ENCODE assay signal across 14 mouse cellular contexts in the genomic region with DNA sequence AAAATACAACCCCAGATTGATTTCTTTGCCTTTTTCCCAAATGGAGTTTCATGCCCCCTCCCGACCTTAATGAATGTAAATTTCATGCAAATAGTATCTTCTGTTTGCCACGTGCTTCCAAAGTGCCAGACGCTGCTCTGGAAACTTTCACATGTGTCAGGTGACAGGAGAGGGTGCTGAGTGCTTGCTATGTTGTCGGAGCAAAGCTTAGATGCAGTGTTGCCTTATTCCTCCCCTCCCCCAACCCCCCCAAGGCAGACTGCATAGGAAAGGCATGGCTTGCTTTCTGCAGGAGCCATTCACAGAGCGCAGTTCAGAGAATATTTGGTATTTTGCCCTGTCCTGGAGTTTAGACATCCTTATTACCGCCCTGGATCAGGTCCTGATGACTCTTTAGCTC. TPM values are rescaled to one million over a fixed set of nuclear protein-coding genes. Genes with fewer than 3 reads are reported as not detected.
A peak's percentile ranks its signal among the peaks of the same experiment; 100 is the strongest.
DNase-seq lines count a peak whose midpoint lies in the region; ATAC-seq lines count a peak whose summit lies in the region.
"Had no signal": no experiment of that assay in that cellular context is flagged by ENCODE, and none has a peak within 500 bp of the region (broad histone marks: within the 10 kb centered on the region; RNA-seq: fewer than 3 reads in every experiment).

No protein-coding gene starts in this region.

- 0 out of 2 replicates have a peak, but pooled peaks cover 7% of the 10 kb centered on the region for H3K4me1 ChIP-seq in midbrain, embryonic 13.5 days (replicated peaks)
- H3K4me1 ChIP-seq in midbrain, embryonic 10.5 days: peaks cover 7% of the 10 kb centered on the region
- peaks cover 48% of the 10 kb centered on the region for H3K4me1 ChIP-seq in forebrain, embryonic 16.5 days (replicated peaks; ENCODE audit: control insufficient read depth, insufficient read depth, low read length)
- H3K4me1 ChIP-seq in midbrain, embryonic 15.5 days: peaks cover 3% of the 10 kb centered on the region; the same call in 1 of the 2 replicates

- no peak overlapping the region for H3K4me2 ChIP-seq in midbrain, embryonic 13.5 days (replicated peaks)
- H3K4me2 ChIP-seq in forebrain, embryonic 16.5 days (ENCODE audit: low read length): peak overlapping the region; percentile 18; the same call in 1 of the 2 replicates
- no peak overlapping the region for H3K4me2 ChIP-seq in midbrain, embryonic 15.5 days

- peak; percentile 48; the same call in 1 of the 2 replicates for ATAC-seq in midbrain, embryonic 13.5 days
- peak; percentile 92 for ATAC-seq in forebrain, embryonic 16.5 days
- peak; percentile 46; the same call in 1 of the 2 replicates for ATAC-seq in midbrain, embryonic 15.5 days (replicated peaks)
- ATAC-seq: intestine, embryonic 16.5 days had no signal

- H3K9ac ChIP-seq in midbrain, embryonic 13.5 days (replicated peaks): no peak overlapping the region
- H3K9ac ChIP-seq in forebrain, embryonic 16.5 days (replicated peaks; ENCODE audit: low read depth, low read length): no peak overlapping the region
- no peak overlapping the region for H3K9ac ChIP-seq in midbrain, embryonic 15.5 days
- H3K9ac ChIP-seq: liver, embryonic 14.5 days had no signal

- 26% methylated on average over 6 of the region's 6 CpGs for WGBS in midbrain, embryonic 13.5 days
- WGBS in midbrain, embryonic 10.5 days: 36% methylated on average over 6 of the region's 6 CpGs
- WGBS in forebrain, embryonic 16.5 days: 17% methylated on average over 6 of the region's 6 CpGs
- WGBS in midbrain, embryonic 15.5 days: 25% methylated on average over 6 of the region's 6 CpGs

- no peaks in the 10 kb centered on the region for H3K27me3 ChIP-seq in midbrain, embryonic 13.5 days
- no peaks in the 10 kb centered on the region for H3K27me3 ChIP-seq in midbrain, embryonic 10.5 days (ENCODE audit: low read depth, poor library complexity, severe bottlenecking)
- no peaks in the 10 kb centered on the region for H3K27me3 ChIP-seq in forebrain, embryonic 16.5 days (replicated peaks; ENCODE audit: control insufficient read depth, insufficient read depth, low read length)
- H3K27me3 ChIP-seq in midbrain, embryonic 15.5 days (replicated peaks): no peaks in the 10 kb centered on the region

- H3K9me3 ChIP-seq in midbrain, embryonic 13.5 days: no peaks in the 10 kb centered on the region
- H3K9me3 ChIP-seq in midbrain, embryonic 10.5 days (replicated peaks): no peaks in the 10 kb centered on the region
- H3K9me3 ChIP-seq in forebrain, embryonic 16.5 days (ENCODE audit: control insufficient read depth, low read length): no peaks in the 10 kb centered on the region
- no peaks in the 10 kb centered on the region for H3K9me3 ChIP-seq in midbrain, embryonic 15.5 days

- no peak overlapping the region for H3K4me3 ChIP-seq in midbrain, embryonic 13.5 days (replicated peaks)
- no peak overlapping the region for H3K4me3 ChIP-seq in midbrain, embryonic 10.5 days
- H3K4me3 ChIP-seq in forebrain, embryonic 16.5 days (replicated peaks; ENCODE audit: low read length): no peak overlapping the region
- H3K4me3 ChIP-seq in midbrain, embryonic 15.5 days: no peak overlapping the region

- no peaks in the 10 kb centered on the region for H3K36me3 ChIP-seq in midbrain, embryonic 13.5 days
- no peaks in the 10 kb centered on the region for H3K36me3 ChIP-seq in midbrain, embryonic 10.5 days
- H3K36me3 ChIP-seq in forebrain, embryonic 16.5 days (ENCODE audit: control insufficient read depth, insufficient read depth): 0 out of 2 replicates have a peak, but pooled peaks cover 2% of the 10 kb centered on the region
- no peaks in the 10 kb centered on the region for H3K36me3 ChIP-seq in midbrain, embryonic 15.5 days (replicated peaks)

- DNase-seq in midbrain, embryonic 10.5 days (ENCODE audit: low spot score): no peak
- peak; percentile 38 for DNase-seq in embryo, embryonic 11 days
- DNase-seq in adrenal gland, adult (ENCODE audit: inconsistent age in 2 of 2, low spot score in 1 of 2): no peak
- DNase-seq in spleen, postnatal 4 days (ENCODE audit: low spot score in 2 of 2): no peak
- no peak for DNase-seq in lung, postnatal 10 days
- DNase-seq: cerebellum, postnatal 25 days; kidney, postnatal 36 days; lung, postnatal 36 days; thymus, adult 18-20 months had no signal

- no peak overlapping the region for H3K27ac ChIP-seq in midbrain, embryonic 13.5 days
- no peak overlapping the region for H3K27ac ChIP-seq in midbrain, embryonic 10.5 days (replicated peaks)
- peak overlapping the region; percentile 43 for H3K27ac ChIP-seq in forebrain, embryonic 16.5 days (ENCODE audit: low read length)
- H3K27ac ChIP-seq in midbrain, embryonic 15.5 days: no peak overlapping the region
- H3K27ac ChIP-seq: liver, embryonic 14.5 days had no signal

RNA-seq across cellular contexts. Expression of a gene that starts 12.2 kb away (rescaled TPM):
- polyA plus RNA-seq in midbrain, embryonic 13.5 days (2015; fragmentation: Nextera tagmentation; extraction: Ambion mirVana): 27.9 and 28.5 TPM in 2 replicates
- polyA plus RNA-seq in midbrain, embryonic 10.5 days (2016; fragmentation: Nextera tagmentation; extraction: Ambion mirVana): 9.2 and 11.2 TPM in 2 replicates
- 186 and 218 TPM in 2 replicates for polyA plus RNA-seq in forebrain, embryonic 16.5 days (2015; fragmentation: Nextera tagmentation; extraction: Ambion mirVana)
- polyA plus RNA-seq in midbrain, embryonic 15.5 days (2015; fragmentation: Nextera tagmentation; extraction: Ambion mirVana): 46.4 and 48.4 TPM in 2 replicates
